Mouse (Mus musculus) macrophage (primary cell): ENCODE data around the gene Trappc3. TPM values are rescaled to one million over a fixed set of nuclear protein-coding genes. Genes with fewer than 3 reads are reported as not detected.

Experiments
- H3K27ac ChIP-seq: fragments of 350-480 bp; formaldehyde crosslinking; 2 replicates; pipeline ENCODE4 v1.9.0; 2021
- H3K36me3 ChIP-seq: fragments of 350-480 bp; formaldehyde crosslinking; 2 replicates; pipeline ENCODE4 v1.9.0; 2021; ENCODE audit errors: inconsistent target
- H3K4me3 ChIP-seq: fragments of 350-480 bp; formaldehyde crosslinking; 2 replicates; pipeline ENCODE4 v1.9.0; 2021; ENCODE audit errors: inconsistent target
- H3K79me2 ChIP-seq: fragments of 350-480 bp; formaldehyde crosslinking; 2 replicates; pipeline ENCODE4 v1.9.0; 2021; ENCODE audit errors: inconsistent target
- WGBS: methylation state at CpG from one replicate; pipeline ENCODE4 v1.1.7; 2026; ENCODE audit warnings: inconsistent platforms; ENCODE audit not compliant: missing documents; 5-methylcytosine and 5-hydroxymethylcytosine counted together
- polyA plus RNA-seq: library from polyadenylated mRNA; stranded (reverse); fragments of 250-400 nt; gene quantifications from 3 replicates; pipeline ENCODE4 v1.2.4, GENCODE M21; 2018; ENCODE audit warnings: inconsistent platforms

Trappc3 gene
- polyA plus RNA-seq, 1 experiment from 2014 or later, result 95.6 TPM

- Histone ChIP-seq H3K27ac (no peak overlapping the region), H3K79me2 (peaks cover 9% of the 10 kb centered on the region; the same call in 1 of the 2 replicates), H3K36me3 (no peaks in the 10 kb centered on the region), H3K4me3 (no peak overlapping the region)
- WGBS, result 82% methylated on average over 12 of the region's 13 CpGs
Measured at GRCm38 (mm10) chr4:126324861-126325260, 62.7 kb downstream of the Trappc3 start.

GRCm38 (mm10) chr4:126325281-126325861, 63.2 kb downstream of the Trappc3 start, which contains the start of gene Tekt2:
Tekt2 (minus strand) TSS chr4:126325688.
- H3K36me3 ChIP-seq, result no peaks in the 10 kb centered on the region
- 51% methylated on average over 23 of the region's 23 CpGs for WGBS
- H3K79me2 ChIP-seq, result peaks cover 4% of the 10 kb centered on the region; the same call in 1 of the 2 replicates
- H3K4me3 ChIP-seq, result no peak within 1 kb of the TSS
- H3K27ac ChIP-seq, result no peak within 1 kb of the TSS

Other genes starting within 250 kb of the Trappc3 start
- 16.5 to 106 TPM (median 61.5 TPM) in 3 replicates for gene Csf3r, start 237.8 kb upstream of the Trappc3 start, polyA plus RNA-seq
- gene Mrps15, start 215.4 kb upstream of the Trappc3 start, polyA plus RNA-seq, result 75.9 to 175 TPM (median 85.2 TPM) in 3 replicates
- 1.3 to 1.4 TPM (median 1.4 TPM) in 3 replicates for gene Oscp1, start 203.8 kb upstream of the Trappc3 start, polyA plus RNA-seq
- 32.0 to 47.2 TPM (median 38.4 TPM) in 3 replicates for gene Lsm10, start 165.7 kb upstream of the Trappc3 start, polyA plus RNA-seq
- gene Stk40, start 158.4 kb upstream of the Trappc3 start, polyA plus RNA-seq, result 16.8 to 26.2 TPM (median 19.5 TPM) in 3 replicates
- 4.4 to 20.0 TPM (median 6.2 TPM) in 3 replicates for gene Eva1b, start 114.6 kb upstream of the Trappc3 start, polyA plus RNA-seq
- 0.38 to 0.59 TPM (median 0.58 TPM) in 3 replicates for gene Sh3d21, start 98.8 kb upstream of the Trappc3 start, polyA plus RNA-seq
- 109 to 345 TPM (median 123 TPM) in 3 replicates for gene Thrap3, start 59.6 kb upstream of the Trappc3 start, polyA plus RNA-seq
- 105 to 157 TPM (median 139 TPM) in 3 replicates for gene Map7d1, start 6.0 kb upstream of the Trappc3 start, polyA plus RNA-seq
- gene Col8a2, start 24.5 kb downstream of the Trappc3 start, polyA plus RNA-seq, result not detected in 3 replicates
- 12.8 to 27.0 TPM (median 21.1 TPM) in 3 replicates for gene Adprhl2, start 59.4 kb downstream of the Trappc3 start, polyA plus RNA-seq
- gene Tekt2, start 63.4 kb downstream of the Trappc3 start, polyA plus RNA-seq, result 0.22 to 0.36 TPM (median 0.25 TPM) in 3 replicates
- gene Ago3, start 167.2 kb downstream of the Trappc3 start, polyA plus RNA-seq, result 9.3 to 11.7 TPM (median 9.4 TPM) in 3 replicates
- gene Ago1, start 206.3 kb downstream of the Trappc3 start, polyA plus RNA-seq, result 20.9 to 22.7 TPM (median 22.2 TPM) in 3 replicates